Mouse (Mus musculus) adipocyte (in vitro differentiated cells): ENCODE measurements at regions not wholly inside any gene's neighbourhood (a gene's known extent, or its start where the extent isn't known, plus 50 kb on each side); places are given as distances from the start of the nearest gene placed in this dataset.

Experiments
- DNase-seq: peaks from one replicate; pipeline ENCODE4 v3.0.0-alpha.2; 2016; ENCODE audit warnings: low spot score

- DNase-seq: no peak
Observed at GRCm38 (mm10) chr6:102977122-102977521, 404.2 kb upstream of the Cntn3 start.

- no peak for DNase-seq
Observed at GRCm38 (mm10) chr6:103023326-103023725, 450.4 kb upstream of the Cntn3 start.

- no peak for DNase-seq
Observed at GRCm38 (mm10) chr6:103024006-103024405, 451.1 kb upstream of the Cntn3 start.

- DNase-seq: no peak
Observed at GRCm38 (mm10) chr6:103028150-103028549, 455.2 kb upstream of the Cntn3 start.

GRCm38 (mm10) chr6:103033418-103033817 is 460.5 kb upstream of the Cntn3 start:
- no peak for DNase-seq

- no peak for DNase-seq
Observed at GRCm38 (mm10) chr6:103033919-103034318, 461.0 kb upstream of the Cntn3 start.

- no peak for DNase-seq
Observed at GRCm38 (mm10) chr6:103060591-103060990, 449.8 kb upstream of the Chl1 start.

DNA sequence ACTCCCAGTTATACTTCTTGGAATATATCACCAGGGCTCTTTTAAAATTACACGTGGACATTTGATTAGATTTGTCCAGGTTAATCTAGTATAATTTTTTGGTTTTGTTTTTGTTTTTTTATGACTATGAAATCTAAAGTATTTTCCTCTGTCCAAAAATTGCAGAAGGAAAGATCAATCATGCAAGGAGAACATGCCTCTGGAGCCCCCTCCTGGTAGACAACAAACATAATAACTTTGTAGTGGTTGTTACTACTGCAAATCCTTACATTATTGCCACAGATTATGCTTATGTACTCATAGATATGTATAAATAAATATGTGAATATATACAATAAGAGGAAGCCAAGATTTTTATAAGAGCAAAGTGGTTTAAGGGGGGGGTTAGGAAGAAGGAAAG is 404.2 kb upstream of the Chl1 start:
- DNase-seq: no peak

DNA sequence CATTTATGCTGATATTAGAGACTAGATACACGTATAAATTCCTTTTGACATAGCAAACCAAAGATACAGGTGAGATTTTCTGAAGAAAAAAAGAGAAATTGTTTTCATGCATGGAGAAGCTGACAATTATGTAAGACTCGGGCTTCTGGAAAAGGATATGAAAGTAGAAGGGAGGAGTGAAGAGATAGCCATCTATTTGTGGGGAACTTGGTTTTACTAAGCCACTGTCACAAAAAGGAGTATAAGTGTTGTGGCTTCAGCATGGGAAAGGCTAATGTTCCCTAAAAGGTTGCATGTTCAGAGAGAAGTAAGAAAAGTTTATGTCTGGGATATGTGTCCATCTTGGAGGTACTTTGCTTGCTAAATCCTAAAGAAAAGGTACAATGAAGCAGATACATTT is 390.8 kb upstream of the Chl1 start:
- no peak for DNase-seq

GRCm38 (mm10) chr6:103140851-103141250 is 369.5 kb upstream of the Chl1 start:
- no peak for DNase-seq

GRCm38 (mm10) chr6:103177851-103178250 is 332.5 kb upstream of the Chl1 start:
- DNase-seq: no peak

DNA sequence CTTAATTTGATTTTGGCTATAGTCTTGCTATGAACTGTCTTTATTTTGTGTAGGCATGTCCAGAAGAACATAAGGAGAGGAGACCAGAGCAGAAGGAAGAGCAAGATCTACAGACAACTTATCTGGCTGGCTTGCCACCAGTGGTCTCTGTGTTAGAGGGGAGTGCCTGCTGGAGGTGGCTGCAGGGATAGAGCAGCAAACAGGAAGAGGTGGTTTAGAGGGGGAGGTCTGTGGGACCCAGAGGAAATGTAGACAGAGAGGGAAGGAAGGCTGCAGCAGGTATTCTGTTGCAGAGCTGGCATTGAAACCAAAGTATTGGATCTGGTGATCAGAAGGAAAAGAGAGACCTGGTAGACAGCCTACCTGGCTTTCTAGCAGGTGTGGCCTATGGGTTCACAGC is 327.0 kb upstream of the Chl1 start:
- no peak for DNase-seq

GRCm38 (mm10) chr6:103196838-103197237 is 313.5 kb upstream of the Chl1 start:
- DNase-seq: no peak

DNA sequence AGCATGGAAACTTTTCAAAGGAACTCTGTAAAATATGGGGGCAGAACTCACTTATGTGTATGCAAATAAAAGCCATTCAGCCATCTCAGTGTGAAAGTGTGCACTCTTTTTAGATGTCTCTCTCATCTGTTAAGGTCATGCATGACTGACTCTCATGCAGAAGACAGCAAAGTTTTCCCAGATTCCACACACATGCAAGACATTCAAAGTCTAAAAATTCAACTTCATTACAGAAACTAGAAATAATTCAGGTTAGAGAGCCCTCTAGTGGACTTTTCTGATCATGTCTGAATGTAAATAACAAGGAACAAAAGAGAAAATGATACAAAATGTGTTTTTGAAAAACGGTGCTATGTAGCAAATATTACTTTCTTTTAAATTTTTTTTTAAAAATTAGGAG is 308.8 kb upstream of the Chl1 start:
- peak; percentile 18 for DNase-seq

DNA sequence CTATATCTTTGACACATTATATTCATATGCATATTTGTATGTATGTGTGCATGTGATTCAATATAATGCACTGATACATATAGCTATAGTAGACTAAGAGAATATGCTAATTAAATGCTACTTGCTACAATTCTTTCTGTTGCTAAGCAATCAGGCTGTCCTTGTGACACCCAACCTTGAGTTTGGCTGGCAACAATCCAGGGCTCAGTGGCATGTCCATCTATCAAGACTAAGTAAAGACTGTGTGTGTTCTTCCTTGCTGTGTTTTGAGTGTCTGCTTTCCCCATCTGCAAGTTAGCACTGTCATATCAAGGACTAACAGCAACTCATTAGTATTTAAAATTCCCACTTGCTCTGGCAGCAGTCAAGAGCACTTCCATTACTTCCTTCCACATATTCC is 301.2 kb upstream of the Chl1 start:
- DNase-seq: no peak

- DNase-seq: no peak
Observed at GRCm38 (mm10) chr6:103213160-103213559, 297.2 kb upstream of the Chl1 start.

DNA sequence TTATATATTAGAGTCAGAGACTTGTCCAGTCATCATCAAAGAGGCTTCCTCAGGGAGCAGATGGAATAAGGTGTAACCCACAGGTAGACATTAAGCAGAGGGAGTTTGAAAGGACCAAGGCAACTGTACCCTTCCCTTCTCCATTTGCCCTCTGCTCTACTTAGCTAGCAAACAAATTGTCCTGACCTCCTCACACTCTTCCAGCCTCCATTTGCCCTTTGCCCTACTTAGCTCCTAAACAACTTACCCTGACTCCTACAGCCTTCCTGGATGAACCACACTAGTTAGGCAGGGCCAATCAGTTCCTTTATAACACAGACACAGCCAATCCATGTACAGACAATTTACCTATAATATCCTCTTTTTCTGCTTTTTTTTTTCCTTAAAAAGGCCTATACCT is 273.5 kb upstream of the Chl1 start:
- DNase-seq: no peak

DNA sequence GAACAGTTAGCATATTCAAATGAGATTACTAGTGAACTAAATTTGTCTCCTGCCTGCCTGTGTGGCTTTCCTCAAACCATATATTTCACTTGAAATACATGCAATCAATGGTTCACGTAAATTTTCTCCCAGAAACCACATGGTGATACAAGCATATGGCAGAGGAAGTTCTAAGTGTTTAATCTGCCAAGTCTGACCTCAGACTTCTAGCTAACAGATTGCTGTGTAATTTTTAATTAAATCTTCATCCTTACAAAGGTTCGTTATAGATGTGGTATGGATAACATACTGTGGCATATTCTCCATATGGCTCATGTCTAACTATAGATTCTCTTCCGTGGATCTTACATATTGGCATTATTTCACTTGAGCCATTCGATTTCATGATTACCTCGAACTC is 241.4 kb upstream of the Chl1 start:
- no peak for DNase-seq

DNA sequence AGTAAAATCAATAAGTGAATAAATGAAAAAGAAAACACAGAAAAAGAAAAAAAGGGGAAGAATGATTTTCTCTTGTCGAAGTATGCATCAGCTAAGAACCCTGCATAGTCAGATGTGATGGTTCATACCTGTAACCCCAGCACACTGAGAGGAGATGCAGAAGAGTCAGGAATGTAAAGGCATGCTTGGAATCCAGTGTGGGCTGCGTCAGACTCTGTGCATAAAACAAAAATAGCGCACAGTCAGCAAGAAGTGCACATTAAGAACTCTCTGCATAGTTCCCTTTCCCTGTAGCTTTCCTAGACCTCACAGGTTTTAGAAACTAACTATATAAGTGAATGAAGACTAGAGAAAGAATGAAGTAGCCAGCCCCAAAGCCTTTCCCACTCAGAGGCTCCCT is 238.2 kb upstream of the Chl1 start:
- DNase-seq: no peak

GRCm38 (mm10) chr6:103275071-103275470 is 235.3 kb upstream of the Chl1 start:
- no peak for DNase-seq

DNA sequence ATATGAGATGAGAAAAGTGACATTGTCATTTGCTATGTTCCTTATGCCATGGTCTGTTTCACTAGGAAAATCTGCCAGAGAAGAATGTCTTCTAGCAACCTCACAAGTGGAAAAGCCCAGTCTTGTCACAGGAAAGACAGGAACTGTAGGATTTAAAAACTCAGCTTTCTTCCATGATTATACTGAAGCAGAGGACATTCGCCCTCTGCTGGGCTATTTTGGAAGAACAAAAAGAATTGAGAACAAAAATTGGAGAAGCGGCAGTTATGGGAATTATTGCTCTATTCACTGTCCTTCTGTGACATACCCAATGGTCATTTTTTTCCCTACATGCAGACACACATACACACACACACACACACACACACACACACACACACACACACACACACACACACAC is 234.9 kb upstream of the Chl1 start:
- no peak for DNase-seq

- DNase-seq: no peak
Observed at GRCm38 (mm10) chr6:103296015-103296414, 214.4 kb upstream of the Chl1 start.

- DNase-seq: peak; percentile 31
Observed at GRCm38 (mm10) chr6:103306420-103307249, 203.8 kb upstream of the Chl1 start.

DNA sequence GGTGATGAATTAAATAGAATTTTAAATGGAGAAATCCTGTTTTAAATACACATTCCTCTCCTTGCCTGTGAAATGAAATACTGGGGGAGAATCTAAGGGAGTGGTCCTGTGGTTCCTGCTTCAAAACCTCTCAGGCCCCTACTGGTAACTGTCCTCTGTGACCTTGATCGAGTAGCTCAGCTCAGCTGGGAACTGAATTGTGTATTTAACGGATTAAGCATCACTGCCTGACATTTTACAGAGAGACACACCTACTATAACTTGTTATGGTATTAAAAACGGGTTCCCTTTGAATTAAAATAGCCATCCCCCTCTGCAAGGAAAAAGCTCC is 203.2 kb upstream of the Chl1 start:
- no peak for DNase-seq
